Mouse (Mus musculus) embryonic fibroblast, embryonic 13.5 days (primary cell): ENCODE results near the gene Smyd3.

Experiments
- CTCF ChIP-seq: IDR thresholded peaks from 2 replicates; pipeline ENCODE4 v1.5.1; 2011; ENCODE audit warnings: mild to moderate bottlenecking, control low read depth, low read length, moderate library complexity, borderline replicate concordance; ENCODE audit not compliant: insufficient read depth
- POLR2A ChIP-seq: IDR thresholded peaks from 2 replicates; pipeline ENCODE4 v1.6.1; 2011; ENCODE audit warnings: low read depth, mild to moderate bottlenecking, control low read depth, low read length, moderate library complexity

GRCm38 (mm10) chr1:179324271-179324670 is 193.6 kb downstream of the Smyd3 start:
- TF ChIP-seq POLR2A (no peak), CTCF (no peak)
